Mouse (Mus musculus) limb, embryonic 10.5 days (tissue): ENCODE results near the gene Sox6. TPM values are rescaled to one million over a fixed set of nuclear protein-coding genes. Genes with fewer than 3 reads are reported as not detected.
A peak's percentile ranks its signal among the peaks of the same experiment; 100 is the strongest.

Experiments used
- DNase-seq: peaks from one replicate; pipeline ENCODE4 v3.0.0-alpha.2; 2017; ENCODE audit warnings: low spot score
- H3K27ac ChIP-seq: fragments of 300-500 bp; sonication (generic); 2 replicates; pipeline ENCODE4 v1.5.1; 2016; ENCODE audit warnings: mild to moderate bottlenecking
- H3K27me3 ChIP-seq: fragments of 300-500 bp; sonication (generic); 2 replicates; pipeline ENCODE4 v1.6.1; 2016; ENCODE audit warnings: low read depth, mild to moderate bottlenecking; ENCODE audit not compliant: poor library complexity, severe bottlenecking
- H3K36me3 ChIP-seq: fragments of 300-500 bp; sonication (generic); 2 replicates; pipeline ENCODE4 v1.6.1; 2016; ENCODE audit warnings: mild to moderate bottlenecking, moderate library complexity
- H3K4me1 ChIP-seq: fragments of 300-500 bp; sonication (generic); 2 replicates; pipeline ENCODE4 v1.6.1; 2016
- H3K4me3 ChIP-seq: fragments of 300-500 bp; sonication (generic); 2 replicates; pipeline ENCODE4 v1.5.1; 2016; ENCODE audit warnings: mild to moderate bottlenecking, moderate library complexity
- H3K9me3 ChIP-seq: fragments of 300-500 bp; sonication (generic); replicated peaks from 2 replicates; pipeline ENCODE4 v1.6.1; 2016; ENCODE audit warnings: mild to moderate bottlenecking
- WGBS: fragments of 180-500 bp; shearing (Covaris S2); methylation state at CpG from one replicate; pipeline ENCODE4 v1.1.7; 2016; 5-methylcytosine and 5-hydroxymethylcytosine counted together
- polyA plus RNA-seq: library from polyadenylated mRNA; unstranded; fragments of >200 nt; fragmentation: Nextera tagmentation; extraction: Ambion mirVana; gene quantifications from 2 replicates; pipeline ENCODE4 v1.2.1, GENCODE M21; 2016

Sox6 gene
- polyA plus RNA-seq, 1 experiment from 2014 or later = 23.7 TPM

DNA sequence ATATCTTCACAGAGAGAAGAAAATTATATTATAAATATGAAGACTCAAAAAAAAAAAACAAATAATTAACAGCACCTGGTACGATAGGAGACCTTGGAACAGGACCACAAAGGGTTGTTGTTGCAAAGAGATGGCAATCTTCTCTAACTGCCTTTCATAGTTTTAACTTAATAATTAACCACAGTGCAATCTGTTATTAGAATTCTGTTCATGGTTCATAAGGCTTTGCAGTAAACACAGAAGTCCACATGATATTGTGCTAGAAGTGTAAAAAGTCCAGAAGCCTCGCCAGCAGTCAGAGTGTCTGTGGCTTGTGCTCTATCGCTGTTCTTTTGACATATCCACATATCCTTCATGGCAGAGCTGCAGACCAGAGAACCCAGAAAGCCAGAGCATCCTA lies 354.5 kb downstream of the Sox6 start:
- H3K27me3 ChIP-seq = no peaks in the 10 kb centered on the region
- no peaks in the 10 kb centered on the region for H3K9me3 ChIP-seq
- no peak overlapping the region for H3K27ac ChIP-seq
- no peak overlapping the region for H3K4me3 ChIP-seq
- no peak for DNase-seq
- peaks cover 24% of the 10 kb centered on the region for H3K4me1 ChIP-seq
- WGBS = 90% methylated on average over 3 of the region's 3 CpGs
- no peaks in the 10 kb centered on the region for H3K36me3 ChIP-seq

DNA sequence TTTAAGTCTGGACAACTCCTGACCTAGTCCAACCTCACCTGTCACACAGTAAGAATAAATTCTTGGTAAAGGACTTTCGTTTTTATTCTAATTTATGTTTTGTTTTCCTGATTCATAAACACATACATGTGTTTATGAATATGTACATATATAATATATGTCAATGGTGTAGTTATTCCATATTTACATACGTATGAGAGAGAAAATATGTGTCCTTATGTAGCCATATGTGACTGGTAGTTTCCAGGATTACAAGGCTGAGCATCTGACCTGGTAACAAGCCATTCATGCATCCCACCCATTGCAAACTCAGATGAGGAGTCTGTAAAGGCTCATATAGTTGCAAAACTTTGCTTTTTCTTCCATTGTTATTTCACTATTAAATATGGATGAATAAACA lies 366.8 kb downstream of the Sox6 start:
- 93% methylated on average over 2 of the region's 2 CpGs for WGBS
- H3K4me1 ChIP-seq = peaks cover 35% of the 10 kb centered on the region
- no peak overlapping the region for H3K4me3 ChIP-seq
- H3K36me3 ChIP-seq = no peaks in the 10 kb centered on the region
- no peaks in the 10 kb centered on the region for H3K27me3 ChIP-seq
- DNase-seq = no peak
- H3K27ac ChIP-seq = no peak overlapping the region
- no peaks in the 10 kb centered on the region for H3K9me3 ChIP-seq

DNA sequence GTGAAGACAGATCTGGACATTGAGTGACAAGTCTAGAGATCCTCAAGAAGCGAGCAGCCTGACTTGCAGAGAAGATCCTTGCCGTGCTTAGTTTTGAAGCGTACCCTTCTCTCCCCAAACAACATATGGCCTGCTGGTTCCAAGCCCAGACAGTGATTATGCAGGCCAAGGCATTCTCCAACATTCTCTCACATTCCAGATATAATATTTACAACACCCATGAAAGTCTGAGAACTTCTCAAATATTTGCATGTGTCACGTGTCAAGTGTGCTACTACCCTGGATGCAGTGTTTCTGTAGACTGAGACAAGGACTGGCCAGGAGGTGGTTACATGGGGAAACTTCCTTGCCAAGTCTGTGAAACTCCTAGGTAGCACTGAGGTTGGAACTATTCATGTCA lies 367.3 kb downstream of the Sox6 start:
- Histone ChIP-seq H3K27ac (no peak overlapping the region), H3K27me3 (no peaks in the 10 kb centered on the region), H3K9me3 (no peaks in the 10 kb centered on the region), H3K36me3 (no peaks in the 10 kb centered on the region), H3K4me3 (no peak overlapping the region), H3K4me1 (peaks cover 34% of the 10 kb centered on the region)
- DNase-seq = no peak
- WGBS = 94% methylated on average over 4 of the region's 4 CpGs

DNA sequence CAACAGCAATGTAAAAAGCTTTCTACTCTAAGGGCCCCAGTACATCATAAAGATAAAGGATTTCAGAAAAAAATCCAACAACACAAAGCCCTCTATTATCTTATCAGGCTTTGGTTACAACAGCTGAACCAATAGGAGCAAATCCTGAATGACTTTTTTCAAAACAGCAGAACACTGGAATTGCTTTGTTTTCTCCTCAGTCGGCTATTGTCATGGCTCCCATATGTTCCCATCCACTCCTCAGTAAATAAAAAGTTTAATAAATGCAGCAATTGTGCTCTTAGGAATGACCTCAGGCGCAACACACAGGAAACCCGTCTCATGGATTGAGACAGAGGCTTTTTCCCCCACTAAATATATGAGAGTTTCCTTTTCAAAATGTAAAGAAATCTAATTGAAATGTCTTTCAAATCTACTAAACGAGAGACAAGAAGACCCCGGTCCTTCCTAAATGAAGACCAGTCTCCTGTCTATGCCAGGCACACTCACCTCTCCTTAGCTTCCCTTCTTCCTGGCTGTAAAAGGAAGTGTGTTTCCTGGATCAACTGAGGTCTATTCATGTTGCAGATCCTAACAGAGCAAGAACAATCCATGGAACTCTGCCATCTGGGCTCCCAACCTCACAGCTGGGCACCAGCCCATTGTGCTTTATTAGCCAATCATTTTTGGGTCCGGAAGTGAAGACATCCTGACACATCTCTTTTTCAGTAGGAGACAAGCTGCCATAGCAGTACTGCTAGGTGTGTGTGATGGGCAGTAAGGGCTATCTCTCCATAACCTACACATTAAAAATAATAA lies 369.2 kb downstream of the Sox6 start:
- peaks cover 34% of the 10 kb centered on the region for H3K4me1 ChIP-seq

DNA sequence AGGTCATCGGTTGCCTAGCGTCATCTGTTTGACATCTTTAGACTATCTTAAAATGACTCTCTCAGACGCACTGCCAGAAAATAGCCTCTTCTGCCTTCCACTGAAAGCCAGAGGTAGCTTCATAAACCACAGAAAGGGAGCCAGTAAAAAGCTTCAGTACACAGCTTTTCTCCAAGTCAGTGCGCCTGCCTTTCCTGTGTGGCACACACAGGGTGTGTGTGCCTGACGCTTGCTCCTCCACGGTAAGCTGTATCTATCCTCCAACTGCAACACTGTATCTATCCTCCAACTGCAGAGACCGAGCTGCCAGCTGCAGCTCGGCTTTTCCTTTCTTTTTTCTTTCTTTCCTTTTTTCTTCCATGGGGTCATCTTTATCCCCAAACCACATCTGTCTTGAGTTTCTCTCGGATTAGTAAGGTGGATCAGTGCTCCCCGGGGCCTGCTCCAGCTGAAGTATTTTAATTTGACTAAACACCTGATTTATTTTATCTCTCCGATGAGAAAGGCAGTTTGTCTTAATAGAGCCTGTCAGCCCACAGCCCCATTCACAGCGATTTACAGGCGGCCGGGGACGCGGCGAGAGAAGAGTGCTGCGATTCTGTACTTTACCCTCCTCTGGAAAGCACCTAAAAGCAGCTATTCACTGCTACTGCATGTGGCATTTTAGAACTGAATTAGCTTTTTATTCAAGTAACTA lies 371.8 kb downstream of the Sox6 start:
- Histone ChIP-seq H3K4me3 (peak overlapping the region; percentile 38), H3K27me3 (peaks cover 20% of the 10 kb centered on the region; the same call in 1 of the 2 replicates), H3K9me3 (no peaks in the 10 kb centered on the region), H3K4me1 (peaks cover 42% of the 10 kb centered on the region), H3K27ac (no peak overlapping the region), H3K36me3 (no peaks in the 10 kb centered on the region)
- no peak for DNase-seq
- whole genome bisulfite sequencing = 17% methylated on average over 18 of the region's 18 CpGs

More for the DNA sequence above, 369.2 kb downstream of the Sox6 start:
- no peak overlapping the region for H3K27ac ChIP-seq
- no peaks in the 10 kb centered on the region for H3K36me3 ChIP-seq
- peaks cover 6% of the 10 kb centered on the region; the same call in 1 of the 2 replicates for H3K27me3 ChIP-seq
- DNase-seq = no peak
- H3K4me3 ChIP-seq = no peak overlapping the region
- H3K9me3 ChIP-seq = no peaks in the 10 kb centered on the region
- WGBS = 75% methylated on average over 6 of the region's 6 CpGs

DNA sequence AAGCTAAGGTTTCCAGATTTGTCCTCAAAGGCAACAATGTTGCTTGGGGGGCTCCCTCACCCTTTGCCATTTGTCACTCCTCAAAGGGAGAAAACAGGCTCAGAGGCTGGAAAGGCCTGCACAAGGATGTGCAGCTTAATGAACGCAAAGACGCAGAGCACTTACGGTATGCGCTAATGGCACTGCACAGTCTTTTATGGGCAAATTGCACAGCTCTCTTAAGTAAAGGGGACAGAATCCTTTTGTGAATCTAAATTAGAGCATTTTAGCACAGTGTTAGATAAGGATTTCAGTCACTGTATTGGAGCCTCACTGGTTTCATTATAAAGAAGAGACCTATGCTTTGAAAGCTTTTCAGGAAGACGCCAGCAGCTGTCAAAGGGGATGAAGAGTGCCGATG lies 375.2 kb downstream of the Sox6 start:
- H3K4me1 ChIP-seq = peaks cover 30% of the 10 kb centered on the region
- H3K4me3 ChIP-seq = no peak overlapping the region
- H3K36me3 ChIP-seq = no peaks in the 10 kb centered on the region
- H3K27me3 ChIP-seq = peaks cover 32% of the 10 kb centered on the region; the same call in 1 of the 2 replicates
- no peak for DNase-seq
- WGBS = 47% methylated on average over 6 of the region's 6 CpGs
- H3K9me3 ChIP-seq = no peaks in the 10 kb centered on the region
- no peak overlapping the region for H3K27ac ChIP-seq

DNA sequence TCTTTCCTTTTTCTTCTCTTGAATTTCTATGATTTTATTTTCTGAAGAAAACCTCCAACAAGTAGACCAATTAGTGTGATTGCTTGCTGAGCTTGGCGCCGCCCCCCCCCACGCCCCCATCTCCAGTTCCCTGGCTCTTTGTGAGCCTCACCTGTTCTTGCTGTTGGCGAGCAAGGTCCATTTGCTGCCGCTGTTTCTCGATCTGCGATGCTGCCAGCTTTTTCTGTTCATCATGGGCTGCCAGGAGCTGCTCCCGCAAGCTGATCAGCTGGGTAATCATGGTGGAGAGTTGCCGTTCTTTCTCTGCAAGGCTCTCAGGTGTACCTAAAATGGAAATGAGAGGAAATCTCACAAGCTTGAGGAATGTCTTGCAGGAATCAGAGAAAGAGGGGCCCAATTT lies 376.5 kb downstream of the Sox6 start:
- no peak overlapping the region for H3K27ac ChIP-seq
- WGBS = 90% methylated on average over 9 of the region's 9 CpGs
- no peaks in the 10 kb centered on the region for H3K9me3 ChIP-seq
- no peak for DNase-seq
- peaks cover 20% of the 10 kb centered on the region for H3K4me1 ChIP-seq
- peaks cover 32% of the 10 kb centered on the region; the same call in 1 of the 2 replicates for H3K27me3 ChIP-seq
- H3K36me3 ChIP-seq = no peaks in the 10 kb centered on the region
- H3K4me3 ChIP-seq = no peak overlapping the region

DNA sequence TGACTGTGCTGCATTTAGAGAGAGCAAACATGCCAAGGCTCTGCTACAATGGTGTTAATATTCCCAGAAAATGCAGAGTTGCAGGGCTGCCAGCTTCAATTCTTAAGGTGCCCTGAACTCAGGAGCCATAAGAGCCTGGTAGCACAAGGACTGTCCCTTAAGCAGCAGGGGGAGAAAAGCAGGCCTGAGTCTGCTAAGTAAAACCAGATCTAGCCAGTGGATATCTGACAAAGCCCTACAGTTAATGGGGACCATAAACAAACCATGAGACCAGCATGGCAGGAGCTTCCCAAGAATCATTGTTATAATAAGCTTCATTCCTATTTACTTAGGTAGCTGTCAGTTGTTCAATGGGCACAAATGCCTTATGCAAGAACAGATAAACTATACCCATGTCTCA lies 391.9 kb downstream of the Sox6 start:
- no peaks in the 10 kb centered on the region for H3K9me3 ChIP-seq
- H3K4me1 ChIP-seq = peaks cover 45% of the 10 kb centered on the region
- no peaks in the 10 kb centered on the region for H3K36me3 ChIP-seq
- H3K27me3 ChIP-seq = peaks cover 26% of the 10 kb centered on the region
- H3K27ac ChIP-seq = peak overlapping the region; percentile 82
- DNase-seq = peak; percentile 51
- no peak overlapping the region for H3K4me3 ChIP-seq

DNA sequence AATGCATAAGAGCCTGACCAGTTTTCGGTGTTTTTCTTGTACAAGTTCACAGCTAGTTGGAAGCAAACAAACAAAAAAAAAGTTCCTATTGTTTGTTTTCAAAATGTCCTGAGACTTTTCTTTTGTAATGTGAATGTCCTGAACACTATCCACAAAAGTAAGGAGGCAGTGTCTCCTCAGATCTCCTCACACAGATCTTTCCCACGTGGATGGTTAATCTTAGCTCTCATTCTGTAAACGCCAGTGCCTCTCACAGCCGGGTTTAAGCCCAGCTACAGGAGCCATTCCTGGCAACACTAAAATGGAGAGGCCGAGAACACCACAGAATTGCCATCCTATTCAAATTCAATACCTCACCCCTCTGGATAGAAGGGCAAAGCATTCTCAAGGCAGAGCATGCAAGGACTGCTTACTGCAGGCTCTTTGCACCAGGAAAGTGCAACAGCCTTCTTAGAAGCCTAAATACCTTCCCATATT lies 392.6 kb downstream of the Sox6 start:
- no peaks in the 10 kb centered on the region for H3K36me3 ChIP-seq
- H3K9me3 ChIP-seq = no peaks in the 10 kb centered on the region
- peaks cover 45% of the 10 kb centered on the region for H3K4me1 ChIP-seq
- WGBS = 13% methylated on average over 5 of the region's 5 CpGs
- peak overlapping the region; percentile 82 for H3K27ac ChIP-seq
- peaks cover 26% of the 10 kb centered on the region for H3K27me3 ChIP-seq
- peak; percentile 44 for DNase-seq
- no peak overlapping the region for H3K4me3 ChIP-seq

DNA sequence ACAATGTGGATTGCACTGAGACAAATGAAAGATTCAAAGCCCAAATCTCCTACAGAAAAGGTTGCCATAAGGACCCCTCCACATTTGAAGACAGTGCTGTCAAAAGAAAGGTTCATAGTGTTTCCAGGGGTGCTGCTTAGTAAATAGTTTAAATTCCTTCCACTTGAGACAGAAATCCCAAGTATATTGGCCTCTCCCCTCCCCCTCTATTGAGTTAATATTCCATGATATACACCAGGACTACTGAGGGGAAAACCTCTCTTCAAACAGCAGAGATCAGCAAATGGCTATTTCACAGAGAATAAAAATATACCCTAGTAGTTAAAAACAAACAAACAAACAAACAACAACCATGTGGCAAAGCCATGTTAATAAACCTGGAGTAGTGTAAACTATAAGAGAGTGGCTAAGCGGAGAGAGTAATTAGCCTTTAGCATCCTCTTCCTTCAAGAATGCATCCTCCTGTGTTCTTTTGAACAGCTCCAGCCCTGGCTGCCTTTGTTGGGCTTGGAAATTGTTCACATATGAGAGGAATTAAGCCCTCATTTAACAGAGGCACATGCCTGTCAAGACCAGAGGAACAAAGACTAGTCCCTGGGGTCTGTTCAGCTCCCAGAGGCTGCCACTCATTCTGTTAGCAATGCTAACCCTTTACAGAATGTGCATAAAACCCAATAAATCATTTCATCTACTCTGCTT lies 393.2 kb downstream of the Sox6 start:
- Histone ChIP-seq H3K9me3 (no peaks in the 10 kb centered on the region), H3K4me1 (peaks cover 45% of the 10 kb centered on the region), H3K27ac (peak overlapping the region; percentile 82), H3K27me3 (peaks cover 26% of the 10 kb centered on the region), H3K36me3 (no peaks in the 10 kb centered on the region), H3K4me3 (no peak overlapping the region)
- 7% methylated on average over 1 of the region's 1 CpGs for WGBS
- peak; percentile 51 for DNase-seq

DNA sequence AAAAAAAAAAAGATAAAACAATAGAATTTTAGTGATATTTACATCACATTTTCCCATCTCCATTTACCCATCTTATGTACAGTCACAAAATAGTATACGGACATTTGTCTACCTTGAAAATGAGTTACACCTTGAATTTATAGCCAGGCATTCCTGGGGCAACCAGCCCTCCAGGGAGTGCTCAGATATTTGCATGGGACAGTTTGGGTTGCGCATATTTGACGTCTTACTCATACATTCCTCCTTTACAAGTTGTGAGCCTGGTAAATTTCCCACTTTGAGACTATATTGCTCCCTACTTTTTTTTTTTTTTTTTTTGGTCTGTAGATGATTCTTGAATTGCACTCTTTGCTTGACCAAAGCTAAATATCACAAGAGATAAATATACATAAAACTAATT lies 407.9 kb downstream of the Sox6 start:
- 84% methylated on average over 3 of the region's 3 CpGs for WGBS
- H3K9me3 ChIP-seq = no peaks in the 10 kb centered on the region
- no peak for DNase-seq
- H3K27me3 ChIP-seq = no peaks in the 10 kb centered on the region
- H3K4me1 ChIP-seq = peaks cover 27% of the 10 kb centered on the region
- no peaks in the 10 kb centered on the region for H3K36me3 ChIP-seq
- H3K4me3 ChIP-seq = no peak overlapping the region
- no peak overlapping the region for H3K27ac ChIP-seq

DNA sequence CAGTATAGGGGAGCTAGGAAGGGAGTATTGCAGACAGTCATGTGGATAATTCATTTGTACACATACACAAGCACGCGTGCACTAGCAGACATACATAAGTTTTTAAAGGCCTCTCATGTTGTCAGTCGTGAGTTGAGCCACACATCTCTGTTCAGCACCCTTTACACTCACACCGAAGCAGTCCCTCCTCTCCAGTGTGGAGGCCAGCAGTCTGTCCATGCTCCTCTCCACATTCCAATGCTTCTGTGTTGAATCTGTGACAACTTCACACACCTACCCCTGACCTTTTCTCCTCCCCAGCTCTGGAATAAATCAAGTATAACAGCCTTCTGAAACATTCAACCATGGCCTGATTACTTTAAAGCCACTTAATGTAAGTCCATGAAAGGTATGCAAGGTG lies 408.3 kb downstream of the Sox6 start:
- Histone ChIP-seq H3K36me3 (no peaks in the 10 kb centered on the region), H3K9me3 (no peaks in the 10 kb centered on the region), H3K4me3 (no peak overlapping the region), H3K27me3 (no peaks in the 10 kb centered on the region), H3K4me1 (peaks cover 31% of the 10 kb centered on the region), H3K27ac (no peak overlapping the region)
- DNase-seq = no peak
- 82% methylated on average over 4 of the region's 4 CpGs for WGBS

DNA sequence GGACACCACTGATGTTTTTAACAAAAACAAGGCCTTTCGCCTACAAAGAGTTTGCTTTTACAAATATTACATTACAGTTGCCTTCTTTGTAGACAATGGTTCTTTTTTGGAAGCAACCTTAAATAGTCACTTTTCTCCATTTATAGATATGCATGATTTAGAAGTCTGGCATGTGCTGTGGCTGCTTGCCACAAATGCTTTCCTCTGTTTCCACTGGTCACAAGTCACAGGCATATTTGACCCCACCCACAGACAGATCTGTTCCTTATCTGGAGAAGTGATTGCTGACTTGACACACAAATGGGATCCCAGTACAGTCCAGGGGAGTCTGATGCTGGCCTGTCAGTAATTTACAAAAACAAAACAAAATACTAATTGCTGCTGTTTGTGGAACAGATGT lies 409.8 kb downstream of the Sox6 start:
- Histone ChIP-seq H3K27me3 (no peaks in the 10 kb centered on the region), H3K36me3 (no peaks in the 10 kb centered on the region), H3K27ac (no peak overlapping the region), H3K9me3 (no peaks in the 10 kb centered on the region), H3K4me3 (no peak overlapping the region), H3K4me1 (peaks cover 46% of the 10 kb centered on the region)
- no peak for DNase-seq
- 96% methylated on average over 1 of the region's 1 CpGs for WGBS
